Mouse (Mus musculus): ENCODE results near the gene Soga1.
A peak's percentile ranks its signal among the peaks of the same experiment; 100 is the strongest.

Gene Soga1

GRCm38 (mm10) chr2:157064136-157064535 is 14.9 kb downstream of the Soga1 start:
- peak in 1 of 2 experiments; percentile 29 for DNase-seq (ENCODE audit: low spot score in 2 of 2)

- DNase-seq (ENCODE audit: low spot score in 2 of 2): peak in 1 of 2 experiments; percentile 16
These were observed 15.8 kb downstream of the Soga1 start for GRCm38 (mm10) chr2:157063241-157063700.

- no peak for DNase-seq (ENCODE audit: low spot score in 2 of 2)
These were observed 18.3 kb downstream of the Soga1 start for GRCm38 (mm10) chr2:157060557-157061305.

GRCm38 (mm10) chr2:157060037-157060436 is 19.0 kb downstream of the Soga1 start:
- no peak for DNase-seq (ENCODE audit: low spot score in 2 of 2)

- DNase-seq (ENCODE audit: low spot score in 2 of 2): no peak
These were observed 19.9 kb downstream of the Soga1 start for GRCm38 (mm10) chr2:157059166-157059565.

GRCm38 (mm10) chr2:157058342-157058998 is 20.6 kb downstream of the Soga1 start:
- peak; percentile 74 to 81 for DNase-seq (ENCODE audit: low spot score in 2 of 2)

- DNase-seq (ENCODE audit: low spot score in 2 of 2): no peak
These were observed 21.3 kb downstream of the Soga1 start for GRCm38 (mm10) chr2:157057758-157058157.

- DNase-seq (ENCODE audit: low spot score in 2 of 2): no peak
These were observed 21.9 kb downstream of the Soga1 start for GRCm38 (mm10) chr2:157057186-157057585.

GRCm38 (mm10) chr2:157055721-157056120 is 23.3 kb downstream of the Soga1 start:
- no peak for DNase-seq (ENCODE audit: low spot score in 2 of 2)

- no peak for DNase-seq (ENCODE audit: low spot score in 2 of 2)
These were observed 24.2 kb downstream of the Soga1 start for GRCm38 (mm10) chr2:157054816-157055215.

- DNase-seq (ENCODE audit: low spot score in 2 of 2): no peak
These were observed 24.8 kb downstream of the Soga1 start for GRCm38 (mm10) chr2:157054297-157054696.

- DNase-seq (ENCODE audit: low spot score in 2 of 2): no peak
These were observed 25.3 kb downstream of the Soga1 start for GRCm38 (mm10) chr2:157053787-157054186.

GRCm38 (mm10) chr2:157053124-157053523 is 25.9 kb downstream of the Soga1 start:
- no peak for DNase-seq (ENCODE audit: low spot score in 2 of 2)

- DNase-seq (ENCODE audit: low spot score in 2 of 2): no peak
These were observed 26.6 kb downstream of the Soga1 start for GRCm38 (mm10) chr2:157052448-157052847.

- peak in 1 of 2 experiments; percentile 44 for DNase-seq (ENCODE audit: low spot score in 2 of 2)
These were observed 29.2 kb downstream of the Soga1 start for GRCm38 (mm10) chr2:157049831-157050243.

GRCm38 (mm10) chr2:157048395-157049181 is 30.5 kb downstream of the Soga1 start:
- DNase-seq (ENCODE audit: low spot score in 2 of 2): peak; percentile 83 to 89

- DNase-seq (ENCODE audit: low spot score in 2 of 2): no peak
These were observed 32.1 kb downstream of the Soga1 start for GRCm38 (mm10) chr2:157046956-157047355.

- DNase-seq (ENCODE audit: low spot score in 2 of 2): no peak
These were observed 33.1 kb downstream of the Soga1 start for GRCm38 (mm10) chr2:157045932-157046331.

- no peak for DNase-seq (ENCODE audit: low spot score in 2 of 2)
These were observed 35.1 kb downstream of the Soga1 start for GRCm38 (mm10) chr2:157043987-157044386.

- DNase-seq (ENCODE audit: low spot score in 2 of 2): no peak
These were observed 35.5 kb downstream of the Soga1 start for GRCm38 (mm10) chr2:157043556-157043955.

- no peak for DNase-seq (ENCODE audit: low spot score in 2 of 2)
These were observed 37.6 kb downstream of the Soga1 start for GRCm38 (mm10) chr2:157041421-157041820.

- DNase-seq (ENCODE audit: low spot score in 2 of 2): no peak
These were observed 38.4 kb downstream of the Soga1 start for GRCm38 (mm10) chr2:157040649-157041046.

Data from right cerebral cortex, postnatal 36 days (tissue).